Mouse (Mus musculus) kidney, postnatal 10 days (tissue): ENCODE results near the gene Tmem204.

Source experiments
- DNase-seq: peaks from one replicate; pipeline ENCODE4 v3.0.0; 2021; ENCODE audit warnings: mixed read lengths

Gene Tmem204

GRCm38 (mm10) chr17:25082887-25083286, 504 bp downstream of the Tmem204 start:
- DNase-seq: no peak

- peak; percentile 70 for DNase-seq
These were observed 1.1 kb downstream of the Tmem204 start for GRCm38 (mm10) chr17:25082081-25082847.

- peak; percentile 85 for DNase-seq
These were observed 2.4 kb downstream of the Tmem204 start for GRCm38 (mm10) chr17:25080960-25081381.

- no peak for DNase-seq
These were observed 3.2 kb downstream of the Tmem204 start for GRCm38 (mm10) chr17:25080210-25080609.

- peak; percentile 94 for DNase-seq
These were observed 5.5 kb downstream of the Tmem204 start for GRCm38 (mm10) chr17:25077771-25078372.

- no peak for DNase-seq
These were observed 6.5 kb downstream of the Tmem204 start for GRCm38 (mm10) chr17:25076906-25077305.

GRCm38 (mm10) chr17:25068690-25069089, 14.7 kb downstream of the Tmem204 start:
- no peak for DNase-seq

GRCm38 (mm10) chr17:25067442-25067851, 15.9 kb downstream of the Tmem204 start:
- peak; percentile 68 for DNase-seq

GRCm38 (mm10) chr17:25066595-25066994, 16.8 kb downstream of the Tmem204 start:
- no peak for DNase-seq

- DNase-seq: no peak
These were observed 18.2 kb downstream of the Tmem204 start for GRCm38 (mm10) chr17:25065189-25065588.

GRCm38 (mm10) chr17:25064351-25064750, 19.0 kb downstream of the Tmem204 start:
- DNase-seq: peak; percentile 84

- peak; percentile 69 for DNase-seq
These were observed 19.5 kb downstream of the Tmem204 start for GRCm38 (mm10) chr17:25063872-25064271.

- DNase-seq: no peak
These were observed 20.1 kb downstream of the Tmem204 start for GRCm38 (mm10) chr17:25063261-25063660.

- DNase-seq: no peak
These were observed 26.4 kb downstream of the Tmem204 start for GRCm38 (mm10) chr17:25057041-25057440.

GRCm38 (mm10) chr17:25053274-25053673, 30.1 kb downstream of the Tmem204 start:
- DNase-seq: no peak

GRCm38 (mm10) chr17:25047143-25047542, 36.2 kb downstream of the Tmem204 start:
- DNase-seq: no peak

- no peak for DNase-seq
These were observed 38.1 kb downstream of the Tmem204 start for GRCm38 (mm10) chr17:25045281-25045680.

- no peak for DNase-seq
These were observed 38.5 kb downstream of the Tmem204 start for GRCm38 (mm10) chr17:25044879-25045278.

GRCm38 (mm10) chr17:25036183-25036582, 47.2 kb downstream of the Tmem204 start:
- DNase-seq: peak; percentile 44

GRCm38 (mm10) chr17:25016292-25017132, 66.9 kb downstream of the Tmem204 start:
- DNase-seq: peak; percentile 86

GRCm38 (mm10) chr17:25015655-25016291, 67.6 kb downstream of the Tmem204 start, which contains the start of the genes Cramp1l and Ift140:
TSS of gene Cramp1l (minus strand) at chr17:25015788.
TSS of gene Ift140 (plus strand) at chr17:25016085.
- DNase-seq: peak; percentile 100

- peak; percentile 67 for DNase-seq
These were observed 68.4 kb downstream of the Tmem204 start for GRCm38 (mm10) chr17:25014841-25015570.
